Mouse (Mus musculus): ENCODE results near the gene Tmem95.

DNA sequence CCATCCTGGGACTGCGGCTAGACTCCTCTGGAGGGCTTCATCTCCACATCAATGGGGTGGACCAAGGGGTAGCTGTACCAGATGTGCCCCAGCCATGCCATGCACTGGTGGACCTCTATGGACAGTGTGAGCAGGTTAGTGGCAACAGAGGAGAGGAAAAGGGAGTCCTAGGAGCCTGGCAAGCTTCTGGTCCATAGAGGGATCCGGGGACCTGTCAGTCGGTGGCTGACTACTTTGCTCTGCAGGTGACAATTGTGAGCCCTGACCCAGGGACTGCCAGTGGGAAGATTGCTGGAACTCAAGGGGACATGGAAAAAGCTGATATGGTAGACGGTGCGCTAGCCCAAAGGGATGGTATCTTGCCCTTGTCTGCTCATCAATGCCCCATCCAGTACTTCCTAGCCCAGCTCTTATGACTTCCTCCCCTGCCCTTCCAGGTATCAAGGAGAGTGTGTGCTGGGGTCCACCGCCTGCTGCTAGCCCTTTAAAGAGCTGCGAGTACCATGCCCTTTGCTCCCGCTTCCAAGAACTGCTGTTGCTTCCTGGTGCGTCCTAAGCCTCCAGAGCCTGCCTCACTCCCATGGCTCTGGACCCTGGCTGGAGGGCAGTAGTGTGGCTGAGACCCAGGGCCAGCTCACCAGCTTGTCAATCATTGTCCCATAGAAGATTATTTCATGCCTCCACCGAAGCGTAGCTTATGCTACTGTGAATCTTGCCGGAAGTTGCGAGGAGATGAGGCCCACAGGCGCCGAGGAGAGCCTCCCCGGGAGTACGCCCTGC, 33.2 kb upstream of the Tmem95 start:
- no peak for TF ChIP-seq CTCF (IDR thresholded peaks at IDR 0.05; ENCODE audit: insufficient read depth, low read length)
- no peak for TF ChIP-seq POLR2A (IDR thresholded peaks at IDR 0.05; ENCODE audit: borderline replicate concordance, extremely low read depth, low read depth, low read length)

All from lung, adult 2 months (tissue).